Mouse (Mus musculus): ENCODE measurements around the gene Cradd. TPM values are rescaled to one million over a fixed set of nuclear protein-coding genes. Genes with fewer than 3 reads are reported as not detected.
A peak's percentile ranks its signal among the peaks of the same experiment; 100 is the strongest.

Gene Cradd
- total and polyA plus RNA-seq, 3 experiments, result 1.9 to 9.0 TPM; not detected in 1

- TF ChIP-seq E2F4 (IDR thresholded peaks at IDR 0.05; ENCODE audit: borderline replicate concordance, low read depth, low read length) (0 out of 2 replicates have a peak, but pooled peaks have one; percentile 40), POLR2A (IDR thresholded peaks at IDR 0.05; ENCODE audit: control insufficient read depth in 1 of 2, insufficient read depth in 1 of 2, low read depth in 1 of 2, low read length in 2 of 2, poor library complexity in 1 of 2) (peak in 1 of 2 experiments; percentile 59; a peak in 2 of 4 replicates), ELF1 (IDR thresholded peaks at IDR 0.05; ENCODE audit: low read depth, low read length) (peak; percentile 82), ZC3H11A (IDR thresholded peaks at IDR 0.05; ENCODE audit: low read depth, low read length) (no peak; the same call in 1 of the 2 replicates), MYC (IDR thresholded peaks at IDR 0.05; ENCODE audit: low read depth, low read length) (peak; percentile 88), MAX (IDR thresholded peaks at IDR 0.05; ENCODE audit: low read length) (peak; percentile 88), POLR2AphosphoS2 (IDR thresholded peaks at IDR 0.05; ENCODE audit: low read length) (no peak), CHD1 (IDR thresholded peaks at IDR 0.05; ENCODE audit: low read depth, low read length) (no peak), GABPA (IDR thresholded peaks at IDR 0.05; ENCODE audit: low read depth, low read length) (no peak)
These were observed 128.2 kb downstream of the Cradd start (continued) for GRCm38 (mm10) chr10:95195719-95196118.

- H3K4me3 ChIP-seq (ENCODE audit: control insufficient read depth in 1 of 2, insufficient read depth in 1 of 2, low read depth in 2 of 2, low read length in 2 of 2), result no peak overlapping the region
- no peaks in the 10 kb centered on the region for H3K79me2 ChIP-seq (ENCODE audit: control insufficient read depth, insufficient read depth, low read length, poor library complexity)
- H3K36me3 ChIP-seq (ENCODE audit: control insufficient read depth in 1 of 2, insufficient read depth in 2 of 2, low read length in 2 of 2), result peaks cover 0 to 28% of the 10 kb centered on the region in 2 experiments; a peak in 2 of 4 replicates
- H3K9ac ChIP-seq (ENCODE audit: control insufficient read depth, low read depth, low read length, poor library complexity, severe bottlenecking), result no peak overlapping the region
- H3K27me3 ChIP-seq (ENCODE audit: control insufficient read depth in 1 of 2, insufficient read depth in 2 of 2, low read length in 2 of 2), result no peaks in the 10 kb centered on the region
- H3K9me3 ChIP-seq (replicated peaks; ENCODE audit: insufficient read depth, low read length), result no peaks in the 10 kb centered on the region
- H3K27ac ChIP-seq (ENCODE audit: control insufficient read depth, low read depth, low read length), result no peak overlapping the region; the same call in 1 of the 2 replicates
- DNase-seq (ENCODE audit: low read depth, low spot score), result no peak
- no peak for TF ChIP-seq RCOR1 (IDR thresholded peaks at IDR 0.05; ENCODE audit: low read depth, low read length)
- TF ChIP-seq SMC3 (IDR thresholded peaks at IDR 0.05; ENCODE audit: low read depth, low read length), result no peak
- no peak for TF ChIP-seq TAL1 (IDR thresholded peaks at IDR 0.05; ENCODE audit: low read length)
- no peak for TF ChIP-seq CHD1 (IDR thresholded peaks at IDR 0.05; ENCODE audit: low read depth, low read length)
- TF ChIP-seq MAX (IDR thresholded peaks at IDR 0.05; ENCODE audit: low read length), result no peak
- TF ChIP-seq USF1 (IDR thresholded peaks at IDR 0.05; ENCODE audit: low read depth, low read length), result no peak
- no peak for TF ChIP-seq USF2 (IDR thresholded peaks at IDR 0.05; ENCODE audit: borderline replicate concordance in 1 of 2, insufficient read depth in 1 of 2, low read depth in 1 of 2, low read length in 2 of 2)
- TF ChIP-seq NRF1 (IDR thresholded peaks at IDR 0.05; ENCODE audit: insufficient read depth, low read depth, low read length, poor library complexity, severe bottlenecking), result no peak
- TF ChIP-seq MAZ (IDR thresholded peaks at IDR 0.05; ENCODE audit: low read depth, low read length), result no peak
- TF ChIP-seq SIN3A (IDR thresholded peaks at IDR 0.05; ENCODE audit: low read length), result no peak
- TF ChIP-seq MYC (IDR thresholded peaks at IDR 0.05; ENCODE audit: low read depth, low read length), result no peak
- TF ChIP-seq BHLHE40 (IDR thresholded peaks at IDR 0.05; ENCODE audit: borderline replicate concordance, low read depth, low read length), result no peak
- no peak for TF ChIP-seq GATA1 (IDR thresholded peaks at IDR 0.05; ENCODE audit: low read depth, low read length)
- no peak for TF ChIP-seq TBP (IDR thresholded peaks at IDR 0.05; ENCODE audit: low read depth, low read length)
- TF ChIP-seq ZC3H11A (IDR thresholded peaks at IDR 0.05; ENCODE audit: low read depth, low read length), result no peak
- peaks cover 22 to 36% of the 10 kb centered on the region in 2 experiments for H3K4me1 ChIP-seq (ENCODE audit: control insufficient read depth in 1 of 2, insufficient read depth in 2 of 2, low read length in 2 of 2)
These were observed 129.2 kb downstream of the Cradd start for GRCm38 (mm10) chr10:95194776-95195175.
